Mouse (Mus musculus) ZHBTc4 (cell line): ENCODE measurements around the gene Gm38431.
"Not testable (repeated sequence)": the region's sequence is repeated elsewhere in the genome, so short reads cannot be mapped to it uniquely, and the experiment has no call there.

Experiments used
- DNase-seq: peaks from one replicate; pipeline ENCODE4 v3.0.0-alpha.2; 2011; ENCODE audit warnings: low read depth, low spot score

Gm38431 gene

DNA sequence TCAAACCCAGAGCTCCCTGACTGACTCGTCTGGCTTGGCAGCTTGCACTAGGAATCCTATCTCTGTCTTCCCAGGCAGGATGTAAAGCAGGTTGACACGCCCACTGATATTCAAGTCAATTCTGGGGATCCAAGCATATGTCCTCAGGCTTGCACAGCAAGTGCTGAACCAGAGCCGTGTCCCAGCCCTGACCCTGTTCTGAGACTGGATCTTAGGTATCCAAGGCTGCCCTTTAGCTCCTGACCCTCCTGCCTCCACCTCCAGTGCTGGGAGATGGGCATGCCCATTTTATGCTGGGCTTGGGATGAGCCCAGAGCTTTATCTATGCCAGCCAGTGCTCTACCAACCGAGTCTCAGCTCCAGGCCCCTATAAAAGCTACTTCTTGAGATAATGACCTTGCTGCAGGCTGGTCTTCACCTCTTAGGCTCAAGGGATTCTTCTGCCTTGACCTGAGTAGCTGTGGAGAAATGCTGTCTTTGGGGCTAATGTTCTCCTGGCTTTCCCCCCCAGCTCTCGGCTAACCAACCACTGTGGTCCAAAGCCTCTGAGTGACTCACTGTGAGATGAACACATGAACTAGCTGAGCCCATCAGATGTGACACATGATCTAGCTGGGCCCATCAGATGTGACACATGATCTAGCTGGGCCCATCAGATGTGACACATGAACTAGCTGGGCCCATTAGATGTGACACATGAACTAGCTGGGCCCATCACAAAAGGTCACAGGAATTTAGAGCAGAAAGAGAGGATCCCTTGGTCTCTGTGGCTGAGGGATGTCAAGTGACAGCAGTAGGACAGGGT, 14.2 kb upstream of the Gm38431 start:
- DNase-seq, result no peak

DNA sequence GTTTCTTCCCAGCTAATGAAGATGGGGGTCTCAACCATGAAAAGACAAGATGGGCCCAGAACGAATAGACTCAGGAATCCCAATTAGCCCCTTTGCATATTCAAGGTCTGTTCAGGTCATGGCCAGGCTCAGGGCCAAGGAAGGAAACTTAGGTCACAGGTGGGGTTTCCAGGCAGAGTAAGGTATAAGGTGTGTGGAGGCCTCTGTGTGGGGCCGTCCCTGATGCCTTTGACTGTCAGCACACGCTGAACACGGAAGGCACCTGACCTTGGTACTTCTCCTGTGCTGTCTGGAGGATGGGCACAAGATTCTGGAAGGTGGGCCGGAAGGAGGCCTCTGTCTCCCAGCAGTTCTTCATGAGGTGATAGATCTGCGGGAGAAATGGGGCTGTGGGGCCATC, 13.0 kb upstream of the Gm38431 start:
- DNase-seq, result no peak

DNA sequence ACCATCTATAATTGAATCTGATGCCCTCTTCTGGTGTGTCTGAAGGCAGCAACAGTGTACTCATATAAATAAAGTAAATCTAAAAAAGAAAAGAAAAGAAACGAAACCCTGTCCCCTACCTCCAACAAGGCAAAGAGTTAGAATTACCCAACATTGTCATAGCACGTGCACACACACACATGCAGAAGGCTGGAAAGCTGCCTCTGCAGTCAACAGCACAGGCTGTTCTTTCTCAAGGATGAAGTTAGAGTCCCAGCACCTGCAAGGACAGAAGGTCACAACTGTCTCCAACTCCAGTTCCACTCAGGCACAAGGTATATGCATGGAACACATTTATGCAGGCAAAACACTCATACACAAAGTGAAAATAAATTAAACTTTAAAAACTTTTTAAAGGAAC, 10.3 kb upstream of the Gm38431 start:
- DNase-seq, result no peak

DNA sequence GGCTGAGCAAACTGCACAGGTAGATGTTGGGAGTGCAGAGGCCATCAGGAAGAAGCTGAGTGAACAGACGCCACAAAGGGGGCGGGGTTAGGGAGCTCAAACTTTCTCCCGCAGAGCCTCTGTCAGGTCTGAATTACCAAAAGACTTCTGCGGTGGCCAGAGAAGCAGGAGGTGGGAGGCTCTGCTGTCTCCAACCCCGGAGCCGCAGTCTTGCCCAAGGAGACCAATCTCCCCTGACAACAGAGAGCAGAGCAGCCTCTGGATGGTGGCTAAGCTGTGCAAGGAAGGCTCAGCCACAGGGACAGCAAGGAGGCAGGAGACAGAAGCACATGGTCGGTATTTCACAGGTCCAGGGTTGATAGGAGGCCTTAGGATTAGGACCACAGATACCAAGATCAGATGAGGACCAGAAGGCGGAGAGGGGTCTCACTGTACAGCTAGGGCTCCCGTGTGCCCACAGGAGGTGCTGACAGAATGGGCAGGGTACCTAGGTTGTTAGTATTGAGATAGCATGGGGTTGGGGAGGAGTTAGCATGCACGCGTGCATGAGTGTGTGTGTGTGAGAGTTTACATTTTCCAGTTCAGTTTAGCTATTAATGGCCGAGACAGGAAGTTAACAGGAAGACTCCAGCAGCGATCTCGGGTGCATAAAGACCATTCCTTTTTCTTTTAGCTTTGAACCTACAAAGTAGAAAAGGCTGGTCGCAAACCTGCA, 8.8 kb upstream of the Gm38431 start:
- peak; percentile 43 for DNase-seq

DNA sequence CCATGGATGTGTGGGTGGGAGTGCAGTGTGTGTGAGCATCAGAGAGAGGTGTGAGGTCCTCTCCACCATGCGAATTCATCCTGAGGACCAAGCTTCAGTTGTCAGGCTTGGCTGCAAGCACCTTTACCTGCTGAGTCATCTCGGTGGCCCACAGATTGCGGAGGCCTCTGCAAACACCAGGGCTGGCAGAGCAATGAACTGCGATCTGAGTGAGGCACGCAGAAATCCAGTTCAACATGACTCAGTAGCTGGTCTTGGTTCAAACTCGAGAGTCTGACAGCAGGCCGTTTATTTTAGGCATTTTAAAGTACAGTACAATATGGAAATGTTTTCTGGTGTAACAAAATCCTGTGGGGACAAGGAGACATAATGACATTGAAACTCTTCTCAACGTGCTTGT, 6.0 kb upstream of the Gm38431 start:
- no peak for DNase-seq

DNA sequence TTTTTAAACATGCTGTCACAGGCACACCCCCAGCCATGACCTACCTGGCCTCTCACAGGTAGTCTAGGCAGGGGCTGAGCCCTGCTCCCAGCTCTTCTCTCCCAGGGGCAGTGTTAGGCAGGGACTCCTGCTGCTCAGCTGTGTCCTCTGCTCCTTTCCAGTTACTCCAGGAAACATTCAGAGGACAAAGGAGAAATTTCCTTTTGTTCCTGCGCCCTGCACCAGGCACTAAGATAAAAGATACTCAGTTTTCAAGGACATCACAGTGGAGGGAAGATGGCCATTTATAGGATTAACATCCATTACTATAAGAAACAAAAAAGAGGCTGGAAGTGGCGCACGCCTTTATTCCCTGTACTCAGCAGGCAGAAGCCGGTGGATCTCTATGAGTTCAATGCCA, 4.2 kb upstream of the Gm38431 start:
- DNase-seq, result peak; percentile 84

DNA sequence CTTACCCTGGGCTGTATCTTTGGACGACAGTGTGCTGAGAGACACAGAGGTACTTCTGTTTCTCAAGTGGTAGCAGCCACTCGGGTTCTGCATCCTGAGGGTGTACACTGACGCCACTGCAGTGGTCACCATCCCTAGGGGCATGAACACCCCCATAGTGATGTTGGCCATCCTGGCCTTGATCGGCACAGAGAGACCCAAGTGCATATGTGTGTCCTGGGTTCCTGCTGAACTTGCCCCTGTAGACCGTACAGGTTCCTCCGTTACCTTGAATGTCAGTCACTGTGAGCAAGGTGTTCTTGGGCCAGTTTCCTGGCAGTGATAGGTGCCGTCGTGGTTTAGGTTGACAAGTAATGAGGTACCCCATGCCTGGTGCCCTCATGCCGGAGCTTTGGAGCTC, 1.6 kb upstream of the Gm38431 start:
- no peak for DNase-seq

DNA sequence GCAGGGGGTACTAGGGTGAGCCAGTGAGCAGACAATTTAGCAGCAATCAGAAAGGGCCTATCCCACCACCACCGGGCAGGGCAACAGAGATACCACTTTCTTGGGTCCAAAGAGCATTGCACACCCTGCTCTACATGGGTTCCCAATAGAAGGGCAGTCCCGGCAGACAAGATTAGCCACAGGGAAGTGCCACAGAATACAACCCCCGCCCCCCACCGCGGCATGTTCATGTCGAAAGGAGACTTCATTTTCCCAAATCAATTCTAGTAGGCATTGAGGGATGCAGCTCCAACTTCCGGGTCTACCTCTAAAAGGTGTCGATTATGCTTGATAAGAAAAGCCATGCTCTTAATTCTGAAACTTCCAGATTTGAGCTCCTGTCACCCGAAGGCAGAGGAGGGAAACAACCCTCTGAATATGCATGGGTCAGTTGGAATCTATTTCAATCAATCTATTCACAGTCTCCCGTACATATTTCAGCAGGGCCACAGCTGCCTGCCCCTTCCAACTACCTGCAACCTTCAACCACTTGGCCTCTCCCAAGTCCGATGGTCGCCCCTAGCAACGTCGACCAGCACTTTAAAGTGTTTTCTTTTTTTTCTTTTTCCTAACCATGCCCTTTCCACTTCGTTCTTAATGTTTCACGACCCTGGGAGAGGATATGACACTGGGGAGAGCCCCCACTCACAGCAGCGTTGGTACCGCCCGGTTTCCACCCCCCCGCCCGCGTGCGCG, 658 bp downstream of the Gm38431 start:
- DNase-seq, result peak; percentile 36

DNA sequence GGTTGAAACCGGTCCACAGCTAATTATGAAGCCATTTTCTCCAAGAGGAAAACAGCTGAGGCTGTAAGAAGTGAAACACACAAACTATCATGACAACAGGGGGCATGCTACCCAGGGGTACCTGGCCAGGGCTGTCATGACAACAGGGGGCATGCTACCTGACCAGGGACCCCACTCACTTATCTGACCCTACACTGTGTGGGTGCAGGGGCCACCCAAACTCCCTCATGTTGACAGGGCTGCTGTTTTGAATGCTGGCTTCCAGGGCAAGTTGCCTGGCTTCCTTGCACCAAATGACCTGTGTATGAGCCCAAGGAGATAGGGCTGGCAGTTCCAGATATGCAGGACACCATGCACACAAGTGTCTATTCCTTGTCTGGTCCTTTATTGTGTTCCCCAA, 1.3 kb downstream of the Gm38431 start:
- no peak for DNase-seq

DNA sequence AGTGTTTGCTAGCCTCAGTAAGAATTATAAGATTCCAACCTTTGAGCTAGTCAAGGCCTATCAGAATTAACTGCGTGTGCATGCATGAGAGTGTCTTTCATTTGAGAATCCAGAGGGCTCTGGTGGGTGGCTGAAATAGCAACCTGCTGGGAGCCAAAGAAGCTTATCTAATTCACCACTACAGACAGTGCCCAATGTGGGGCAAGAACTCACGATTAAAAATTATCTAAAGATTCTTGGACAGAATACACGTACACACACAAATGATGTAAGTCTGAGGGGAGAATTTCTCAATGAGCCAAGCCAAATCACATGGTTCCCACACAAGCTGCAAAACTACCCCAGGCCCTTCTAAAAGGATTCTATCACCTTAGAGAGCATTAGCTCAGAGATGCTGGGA, 8.5 kb downstream of the Gm38431 start:
- no peak for DNase-seq

DNA sequence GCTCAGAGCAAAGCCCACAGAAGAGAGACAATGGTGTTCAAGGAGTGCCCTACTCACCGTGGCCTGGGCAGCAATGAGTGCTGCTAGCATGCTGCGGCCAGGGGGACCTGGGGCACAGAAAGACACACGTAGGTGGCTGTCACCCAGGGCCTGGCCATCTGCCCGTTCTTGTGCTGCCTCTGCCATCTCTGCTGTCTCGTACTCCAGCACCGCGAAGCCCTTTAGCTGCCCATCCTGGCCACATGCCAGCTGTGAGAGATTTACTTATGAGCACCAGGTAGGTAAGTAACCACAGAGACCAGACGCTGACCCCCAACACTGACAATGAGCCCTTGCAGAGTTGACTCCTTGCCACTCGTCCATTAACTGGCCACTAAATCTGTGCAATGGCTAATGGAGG, 10.7 kb downstream of the Gm38431 start:
- DNase-seq, result no peak

DNA sequence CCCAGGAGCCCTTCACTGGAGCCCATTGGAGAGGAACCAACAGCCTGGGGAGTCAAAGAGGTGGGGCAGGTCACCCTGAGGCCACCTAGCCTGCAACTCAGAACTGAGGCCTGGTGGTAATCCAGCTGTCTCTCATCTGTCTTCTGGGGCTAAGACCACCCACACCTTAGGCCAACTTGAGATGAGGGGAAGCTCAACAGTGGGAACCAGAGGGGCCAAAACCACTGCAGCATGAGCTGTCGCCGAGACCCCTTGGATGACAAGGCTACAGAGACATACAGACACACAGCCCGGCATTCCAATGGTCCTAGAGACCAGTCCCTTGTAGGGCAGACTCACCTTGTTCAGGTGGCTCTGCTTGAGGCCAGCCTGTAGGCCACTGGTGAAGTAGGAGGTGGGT, 16.2 kb downstream of the Gm38431 start:
- no peak for DNase-seq

DNA sequence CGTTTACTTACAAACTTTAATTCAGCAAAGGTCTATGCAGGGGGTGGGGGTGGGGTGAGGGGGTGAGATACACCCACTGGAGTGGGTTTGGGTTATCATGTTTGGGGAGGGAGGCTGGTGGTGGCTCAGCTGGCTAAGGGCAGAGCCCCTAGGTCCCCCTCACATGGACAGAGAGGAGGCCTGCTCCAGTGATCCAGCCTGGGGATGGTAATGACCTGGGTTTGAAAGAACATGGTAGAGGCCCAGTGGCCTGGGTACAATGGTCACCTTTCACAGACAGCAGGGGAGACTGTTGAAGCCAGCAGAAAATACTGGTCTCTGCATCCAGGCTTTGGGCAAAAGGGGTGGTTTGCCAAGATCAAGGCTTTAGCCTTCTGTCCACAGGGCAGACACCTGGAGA, 17.6 kb downstream of the Gm38431 start:
- DNase-seq, result no peak

DNA sequence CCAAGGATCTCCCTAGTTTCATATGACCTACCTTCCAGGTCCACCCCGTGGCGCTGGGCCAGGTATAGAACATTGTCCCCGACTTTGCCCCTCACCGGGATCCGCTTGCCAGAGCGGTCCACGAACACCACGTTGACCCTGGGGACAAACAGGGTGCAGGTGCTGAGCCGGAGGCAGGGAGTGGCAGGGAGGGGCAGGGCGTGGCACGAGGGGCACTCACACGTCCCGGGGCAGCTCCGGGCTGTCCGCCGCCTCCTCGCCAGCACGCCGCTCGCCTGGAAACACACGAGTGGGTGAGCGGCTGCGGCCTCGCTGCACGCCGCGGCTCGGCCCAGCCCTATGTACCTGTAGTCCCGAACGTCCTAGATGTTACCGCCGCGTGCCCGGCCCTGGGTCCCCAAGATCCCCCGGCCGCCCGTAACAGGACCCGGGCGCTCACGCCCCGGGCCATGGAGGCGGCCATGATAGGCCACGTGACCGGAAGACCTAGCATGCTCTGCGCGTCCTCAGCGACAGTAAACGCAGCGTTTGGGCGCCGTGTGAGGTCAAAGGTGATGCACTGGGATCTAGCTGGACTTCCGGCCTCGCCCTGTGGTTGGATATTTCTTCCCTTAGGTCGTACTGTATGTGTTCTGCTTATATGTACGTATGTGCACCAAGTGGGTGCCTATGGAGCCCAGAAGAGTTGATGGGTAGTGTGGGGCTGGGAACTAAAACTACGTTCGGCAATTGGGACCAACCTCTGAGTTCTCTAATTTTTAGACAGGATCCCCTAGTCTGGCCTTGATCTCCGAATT, 18.6 kb downstream of the Gm38431 start, which contains the start of the genes Gm49373 and Fdx1l:
Gm49373 (minus strand) TSS at position 53 of the 797 bp plus-strand sequence.
Fdx1l (minus strand) TSS at position 571 of the 797 bp plus-strand sequence.
- DNase-seq, result peak; percentile 93

DNA sequence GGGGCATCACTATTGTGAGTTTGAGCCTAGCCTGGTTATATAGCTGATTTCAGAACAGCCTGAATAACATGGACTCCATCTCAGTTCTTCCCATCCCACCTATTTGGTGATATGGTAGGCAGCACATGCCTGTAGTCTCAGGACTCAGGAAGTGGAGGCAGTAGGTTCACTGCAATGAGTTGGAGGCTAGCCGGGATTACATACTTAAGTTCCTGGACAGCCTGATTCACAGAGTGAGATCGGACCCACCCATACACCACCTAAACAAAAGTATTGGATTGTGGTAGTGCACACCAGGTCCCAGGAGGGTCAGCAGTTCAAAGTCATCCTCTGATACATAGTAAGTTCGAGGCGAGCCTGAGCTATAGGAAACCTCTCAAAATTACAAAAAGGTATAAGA, 19.2 kb downstream of the Gm38431 start:
- DNase-seq, result peak; percentile 54

DNA sequence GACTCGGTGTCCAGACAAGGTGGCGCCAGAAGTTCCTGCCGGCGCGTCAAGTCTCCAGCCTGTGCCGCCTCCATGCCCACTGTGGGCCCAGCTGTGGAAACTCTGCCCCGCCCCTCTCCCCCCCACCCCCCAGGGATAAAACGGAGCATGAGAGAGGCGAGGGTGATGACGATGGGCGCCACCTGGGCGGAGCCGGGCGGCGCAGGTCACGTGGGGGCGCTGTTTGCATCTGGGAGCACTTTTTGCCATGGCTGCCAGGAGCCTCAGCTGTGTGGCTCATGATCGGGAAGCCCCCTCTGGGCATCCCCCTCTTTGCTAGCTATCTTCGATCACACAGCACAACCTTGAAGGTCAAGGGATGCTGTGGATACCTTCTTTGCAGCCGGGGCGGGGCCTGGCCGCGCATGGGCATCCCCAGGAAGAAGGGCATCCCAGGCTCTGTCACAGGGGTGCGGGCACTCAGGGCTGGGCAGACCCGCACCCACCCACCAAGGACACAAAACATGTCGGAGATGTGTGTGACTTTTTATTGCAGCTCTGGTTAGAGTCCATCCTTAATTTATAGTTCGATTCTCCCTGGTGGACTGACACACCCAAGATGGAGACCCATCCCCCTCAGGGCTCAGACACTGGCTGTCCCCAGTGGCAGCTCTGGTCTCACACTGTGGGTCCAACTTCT, 24.7 kb downstream of the Gm38431 start, which contains the start of gene Zglp1:
Zglp1 (minus strand) TSS at position 88 of the 679 bp plus-strand sequence.
- peak; percentile 52 for DNase-seq

DNA sequence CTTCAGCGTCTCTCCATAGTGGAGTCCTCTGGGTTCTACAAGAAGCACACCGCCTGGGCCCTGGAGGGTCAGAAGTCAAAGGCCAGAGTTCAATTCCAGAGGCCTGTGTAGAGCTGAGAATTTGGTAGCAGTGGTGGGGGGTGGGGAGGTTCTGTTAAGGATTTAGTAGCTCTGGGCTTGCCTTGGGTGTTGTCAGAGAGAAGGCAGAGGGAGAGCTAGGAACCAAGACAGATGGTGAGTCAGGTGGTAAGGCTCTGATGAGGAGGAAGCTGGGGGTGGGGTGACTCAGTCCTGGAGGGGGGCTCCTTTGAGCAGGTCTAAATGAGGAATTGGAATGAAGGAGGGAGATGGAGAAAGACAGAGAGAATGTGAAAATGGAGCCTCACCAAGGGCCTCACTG, 28.9 kb downstream of the Gm38431 start:
- DNase-seq, result no peak

DNA sequence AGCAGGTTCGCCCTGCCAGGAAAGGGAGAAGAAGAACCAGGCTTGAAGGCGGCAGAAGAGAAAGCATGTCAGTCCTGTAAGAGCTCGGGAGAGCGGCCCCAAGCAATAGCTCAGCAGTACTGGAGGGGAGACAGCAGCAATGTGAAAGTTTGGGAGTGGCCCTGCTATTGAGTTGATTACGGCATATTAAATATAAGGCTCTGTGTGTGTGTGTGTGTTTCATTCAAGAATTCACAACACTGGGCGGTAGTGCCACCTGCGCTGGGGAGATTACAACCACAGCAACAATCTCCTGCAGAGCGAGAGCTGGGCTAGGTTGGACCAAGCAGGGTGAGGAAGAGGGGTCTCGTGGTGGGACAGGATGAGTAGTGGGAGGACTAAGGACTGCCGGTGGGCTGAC, 40.2 kb downstream of the Gm38431 start:
- DNase-seq, result no peak

DNA sequence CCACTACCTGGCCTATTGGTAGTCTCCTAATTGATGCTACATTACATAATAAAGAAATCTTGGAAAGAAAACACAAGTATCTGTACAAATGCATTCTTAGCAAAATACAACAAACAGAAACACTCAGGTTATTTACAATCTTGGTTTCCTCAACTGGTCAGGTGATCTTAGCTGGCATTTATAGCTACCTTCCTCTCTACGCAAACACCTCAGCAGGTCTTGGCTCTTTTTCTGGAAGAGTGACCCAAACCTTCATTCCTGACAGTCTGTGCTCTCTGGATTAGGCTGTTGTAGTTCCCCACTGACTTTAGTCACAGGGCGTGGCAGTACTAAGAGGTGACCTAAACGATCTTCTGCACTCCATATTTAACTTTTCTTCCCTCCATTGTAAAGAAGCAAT, 46.6 kb downstream of the Gm38431 start:
- DNase-seq, result no peak

DNA sequence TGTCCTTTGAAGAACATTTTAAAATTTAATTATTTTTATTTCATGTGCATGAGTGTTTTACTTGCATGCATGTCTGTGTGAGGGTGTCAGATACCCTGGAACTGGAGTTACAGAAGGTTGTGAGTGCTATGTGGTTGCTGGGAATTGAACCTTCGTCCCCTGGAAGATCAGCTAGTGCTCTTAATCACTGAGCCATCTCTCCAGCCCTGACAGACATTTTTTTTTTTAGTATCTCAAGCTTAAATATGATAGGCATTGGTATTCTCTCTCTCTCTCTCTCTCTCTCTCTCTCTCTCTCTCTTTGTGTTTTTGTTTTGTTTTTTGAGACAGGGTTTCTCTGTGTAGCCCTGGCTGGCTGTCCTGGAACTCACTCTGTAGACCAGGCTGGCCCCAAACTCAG, 47.0 kb downstream of the Gm38431 start:
- not testable (repeated sequence) for DNase-seq

DNA sequence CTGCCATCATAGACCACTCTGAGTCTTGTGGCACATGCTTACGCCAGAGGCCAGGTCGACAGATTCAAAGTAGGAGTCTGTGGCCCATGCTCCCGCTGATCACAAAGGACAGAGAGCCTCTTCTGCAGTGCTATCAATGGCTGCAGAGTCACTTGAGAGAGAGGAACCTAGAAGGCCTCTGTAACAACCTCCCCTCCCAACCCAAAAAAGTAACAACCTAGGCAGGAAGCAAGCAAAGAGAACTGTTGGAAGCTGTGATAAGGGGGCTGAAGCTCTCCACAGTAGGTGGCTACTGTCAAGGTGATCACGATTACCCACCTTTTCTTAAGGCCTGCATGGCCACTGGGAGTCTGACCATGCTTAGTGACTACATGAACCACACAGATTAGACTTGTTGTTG, 48.2 kb downstream of the Gm38431 start:
- no peak for DNase-seq
